Mouse (Mus musculus): Measurements from ENCODE around the gene Trpt1. TPM values are rescaled to one million over a fixed set of nuclear protein-coding genes. Genes with fewer than 3 reads are reported as not detected.

The Trpt1 gene
- polyA plus RNA-seq, 1 experiment, result 4.6 TPM

DNA sequence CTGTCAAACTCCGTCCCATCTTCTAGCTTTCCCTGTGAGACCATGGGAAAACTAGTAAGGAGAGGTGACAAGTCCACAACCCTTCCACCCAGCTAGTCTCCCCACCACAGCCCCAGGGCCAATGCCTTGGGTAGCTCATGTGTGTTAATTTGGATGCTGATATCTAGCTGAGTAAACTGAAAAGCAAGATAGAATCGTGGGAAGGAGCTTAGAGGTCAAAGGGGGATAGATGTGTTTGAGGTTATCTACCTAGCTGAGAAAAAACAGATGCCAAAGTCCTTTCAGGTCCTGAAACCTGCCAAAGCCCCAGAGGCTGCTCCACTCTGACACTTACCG lies 17.3 kb upstream of the Trpt1 start:
- Histone ChIP-seq H3K4me1 (ENCODE audit: control insufficient read depth, insufficient read depth, low read length) (peaks cover 3% of the 10 kb centered on the region; the same call in 1 of the 2 replicates), H3K4me3 (replicated peaks; ENCODE audit: control insufficient read depth, low read depth, low read length) (no peak overlapping the region), H3K27ac (ENCODE audit: control insufficient read depth, insufficient read depth, low read depth, low read length, poor library complexity) (no peak overlapping the region)
- 57% methylated on average over 3 of the region's 3 CpGs for WGBS
- no peak for TF ChIP-seq POLR2A (IDR thresholded peaks at IDR 0.05; ENCODE audit: borderline replicate concordance, control insufficient read depth, low read depth, low read length)
- TF ChIP-seq CTCF (IDR thresholded peaks at IDR 0.05; ENCODE audit: control insufficient read depth, insufficient read depth, low read length), result no peak

DNA sequence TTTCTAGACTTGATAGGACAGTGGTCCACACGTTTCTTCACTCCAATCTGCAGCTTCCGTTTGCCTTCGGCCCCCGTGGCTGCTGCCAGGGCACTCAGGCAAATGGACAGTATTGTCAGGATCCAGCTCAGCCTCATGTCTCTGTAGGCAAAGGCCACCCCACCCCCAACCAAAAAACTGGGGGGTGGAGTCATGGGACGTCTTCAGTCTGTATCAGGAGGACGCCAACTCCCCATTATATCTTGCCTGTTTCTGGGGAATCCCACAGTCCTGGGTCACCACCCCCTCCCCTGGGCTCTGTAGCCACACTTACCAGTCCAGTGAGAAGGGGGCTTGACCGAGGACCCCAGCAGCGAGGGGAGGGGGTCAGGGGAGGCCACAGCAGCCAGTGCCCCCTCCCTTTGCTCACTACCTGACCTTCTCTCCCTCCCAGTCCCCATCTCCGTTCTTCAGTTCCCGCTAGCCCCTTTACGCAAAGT lies 16.9 kb upstream of the Trpt1 start:
- TF ChIP-seq CTCF (IDR thresholded peaks at IDR 0.05; ENCODE audit: control insufficient read depth, insufficient read depth, low read length) (no peak), POLR2A (IDR thresholded peaks at IDR 0.05; ENCODE audit: borderline replicate concordance, control insufficient read depth, low read depth, low read length) (no peak)
- peak overlapping the region; percentile 42; the same call in 1 of the 2 replicates for H3K27ac ChIP-seq (ENCODE audit: control insufficient read depth, insufficient read depth, low read depth, low read length, poor library complexity)
- 23% methylated on average over 11 of the region's 11 CpGs for WGBS
- peak overlapping the region; percentile 73 for H3K4me3 ChIP-seq (replicated peaks; ENCODE audit: control insufficient read depth, low read depth, low read length)
- peaks cover 3% of the 10 kb centered on the region; the same call in 1 of the 2 replicates for H3K4me1 ChIP-seq (ENCODE audit: control insufficient read depth, insufficient read depth, low read length)

DNA sequence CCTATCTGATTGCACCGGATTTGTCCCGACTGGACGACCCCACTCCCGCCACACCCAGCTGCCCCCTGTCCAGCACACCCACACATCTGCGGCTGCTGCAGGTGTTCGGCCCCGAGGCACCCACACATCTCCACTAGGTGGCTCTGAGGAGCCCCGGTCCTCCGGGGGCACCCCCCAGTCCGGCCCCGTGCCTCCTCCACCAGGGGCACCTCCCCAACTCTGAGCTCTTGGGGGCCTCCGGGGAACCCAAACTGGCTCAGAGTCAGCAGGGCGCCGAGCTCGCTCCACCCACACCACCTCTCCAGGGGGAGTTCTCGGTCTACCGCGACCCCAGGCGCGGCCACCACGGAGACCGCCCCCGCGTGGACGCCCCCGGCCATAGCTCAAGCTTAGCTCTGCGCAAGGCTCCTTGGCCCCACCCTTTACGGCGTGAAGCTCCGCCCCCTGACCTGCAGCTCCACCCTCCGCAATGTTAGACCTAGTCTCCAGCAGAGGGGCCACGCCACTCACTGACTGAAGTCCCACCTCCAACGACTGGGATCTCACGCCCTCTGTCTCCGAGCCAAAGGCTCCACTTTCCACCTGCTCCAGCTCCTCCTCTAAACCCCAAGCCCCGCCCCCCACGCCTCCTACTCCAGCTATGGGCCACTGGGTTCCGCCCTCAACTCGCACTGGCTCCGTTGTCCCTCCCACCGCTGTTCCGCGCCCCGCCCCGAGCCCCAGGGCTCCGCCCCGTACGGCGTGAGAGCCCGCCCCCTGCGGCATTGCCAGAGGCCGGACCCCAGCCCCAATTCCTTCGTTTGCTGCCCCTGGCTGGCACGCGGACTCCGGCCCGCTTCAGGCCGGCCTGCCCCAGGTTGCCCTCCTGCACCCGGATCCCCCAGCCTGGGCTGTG lies 16.2 kb upstream of the Trpt1 start:
- H3K27ac ChIP-seq (ENCODE audit: control insufficient read depth, insufficient read depth, low read depth, low read length, poor library complexity), result peak overlapping the region; percentile 80
- H3K4me3 ChIP-seq (replicated peaks; ENCODE audit: control insufficient read depth, low read depth, low read length), result peak overlapping the region; percentile 73
- TF ChIP-seq CTCF (IDR thresholded peaks at IDR 0.05; ENCODE audit: control insufficient read depth, insufficient read depth, low read length) (peak; percentile 58), POLR2A (IDR thresholded peaks at IDR 0.05; ENCODE audit: borderline replicate concordance, control insufficient read depth, low read depth, low read length) (peak; percentile 31; the same call in 1 of the 2 replicates)
- peaks cover 3% of the 10 kb centered on the region; the same call in 1 of the 2 replicates for H3K4me1 ChIP-seq (ENCODE audit: control insufficient read depth, insufficient read depth, low read length)
- 2% methylated on average over 59 of the region's 59 CpGs for WGBS

DNA sequence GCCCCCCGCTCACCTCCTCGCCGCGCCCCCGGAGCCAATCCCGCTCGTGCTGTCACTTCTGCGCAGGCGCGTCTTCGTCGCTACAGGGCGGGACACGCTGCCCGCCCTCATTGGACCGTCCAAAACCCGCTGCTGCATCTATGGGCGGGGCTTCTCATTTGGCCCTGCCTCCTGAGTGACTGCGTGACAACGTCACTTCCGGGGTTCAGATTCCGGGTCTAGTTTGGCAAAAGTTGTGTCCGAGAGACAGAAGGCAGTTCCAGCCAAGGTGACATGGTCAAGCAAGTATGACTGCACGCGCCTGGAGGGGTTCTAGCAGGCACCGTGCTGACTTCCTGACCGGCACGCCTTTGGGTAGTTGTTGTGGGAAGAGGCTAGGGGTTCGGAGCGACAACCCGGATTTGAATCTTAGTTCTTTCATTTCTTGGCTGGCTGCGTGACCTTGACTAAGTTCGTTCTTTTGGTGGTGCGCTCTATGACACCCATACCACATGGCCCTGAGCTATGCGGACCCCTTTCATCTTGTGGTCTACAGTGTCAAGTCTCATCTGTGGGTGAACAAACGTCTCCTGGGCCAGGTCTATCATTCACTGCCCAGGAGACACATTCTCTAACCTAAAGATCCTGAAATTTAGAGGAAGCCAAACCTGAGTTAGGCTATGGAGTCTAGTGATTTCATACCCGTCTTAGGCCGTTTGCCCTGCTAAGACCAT lies 15.4 kb upstream of the Trpt1 start, which contains the start of gene Fkbp2:
TSS of gene Fkbp2 (minus strand) at position 121 of the 713 bp plus-strand sequence.
- WGBS, result under 1% methylated on average over 38 of the region's 38 CpGs
- Histone ChIP-seq H3K27ac (ENCODE audit: control insufficient read depth, insufficient read depth, low read depth, low read length, poor library complexity) (peak within 1 kb of the TSS; percentile 80), H3K4me1 (ENCODE audit: control insufficient read depth, insufficient read depth, low read length) (peaks cover 3% of the 10 kb centered on the region; the same call in 1 of the 2 replicates), H3K4me3 (replicated peaks; ENCODE audit: control insufficient read depth, low read depth, low read length) (peak within 1 kb of the TSS; percentile 86)
- TF ChIP-seq POLR2A (IDR thresholded peaks at IDR 0.05; ENCODE audit: borderline replicate concordance, control insufficient read depth, low read depth, low read length) (peak; percentile 86), CTCF (IDR thresholded peaks at IDR 0.05; ENCODE audit: control insufficient read depth, insufficient read depth, low read length) (no peak)

DNA sequence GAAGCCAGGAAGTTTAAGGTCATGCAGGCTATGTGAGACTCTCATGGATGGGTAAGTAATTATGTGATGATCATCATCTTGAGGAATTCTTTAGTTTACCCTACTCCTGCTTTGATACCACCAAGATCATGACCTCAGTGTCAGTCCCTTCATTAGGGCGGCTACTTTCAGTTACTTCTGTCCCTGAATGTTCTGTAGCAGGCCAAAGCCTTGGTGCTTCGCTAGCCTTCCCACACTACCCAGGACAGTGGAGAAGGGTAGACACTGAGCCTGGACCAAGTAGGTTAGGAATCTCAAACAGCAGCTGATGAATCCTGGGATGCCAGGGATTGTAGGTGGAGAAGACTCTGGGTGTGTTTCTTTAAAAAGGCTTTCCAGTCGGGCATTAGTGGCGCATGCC lies 14.5 kb upstream of the Trpt1 start:
- Histone ChIP-seq H3K4me3 (replicated peaks; ENCODE audit: control insufficient read depth, low read depth, low read length) (no peak overlapping the region), H3K27ac (ENCODE audit: control insufficient read depth, insufficient read depth, low read depth, low read length, poor library complexity) (no peak overlapping the region), H3K4me1 (ENCODE audit: control insufficient read depth, insufficient read depth, low read length) (peaks cover 3% of the 10 kb centered on the region)
- no peak for TF ChIP-seq CTCF (IDR thresholded peaks at IDR 0.05; ENCODE audit: control insufficient read depth, insufficient read depth, low read length)
- no peak for TF ChIP-seq POLR2A (IDR thresholded peaks at IDR 0.05; ENCODE audit: borderline replicate concordance, control insufficient read depth, low read depth, low read length)
- 84% methylated on average over 4 of the region's 4 CpGs for WGBS

DNA sequence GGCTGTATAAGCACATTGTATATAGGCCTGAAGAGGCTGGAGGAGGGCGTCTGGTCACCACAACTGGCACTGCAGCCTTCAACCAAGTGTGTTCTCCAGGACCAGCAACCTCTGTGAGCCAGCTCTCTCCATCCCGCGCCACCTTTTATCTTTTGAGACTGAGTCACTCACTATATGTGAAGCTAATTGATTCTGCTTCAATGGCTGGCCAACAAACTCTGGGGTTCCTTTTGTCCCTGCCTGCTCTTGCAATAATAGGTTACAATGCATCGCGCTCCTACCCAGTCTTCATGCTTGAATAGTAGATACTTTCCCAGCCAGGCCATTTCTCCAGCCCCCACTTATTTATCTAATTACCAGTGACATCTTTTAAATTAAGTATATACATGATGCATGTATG lies 12.3 kb upstream of the Trpt1 start:
- H3K4me3 ChIP-seq (replicated peaks; ENCODE audit: control insufficient read depth, low read depth, low read length), result no peak overlapping the region
- no peak overlapping the region for H3K27ac ChIP-seq (ENCODE audit: control insufficient read depth, insufficient read depth, low read depth, low read length, poor library complexity)
- 95% methylated on average over 5 of the region's 5 CpGs for WGBS
- TF ChIP-seq CTCF (IDR thresholded peaks at IDR 0.05; ENCODE audit: control insufficient read depth, insufficient read depth, low read length) (no peak), POLR2A (IDR thresholded peaks at IDR 0.05; ENCODE audit: borderline replicate concordance, control insufficient read depth, low read depth, low read length) (no peak)
- H3K4me1 ChIP-seq (ENCODE audit: control insufficient read depth, insufficient read depth, low read length), result peaks cover 3% of the 10 kb centered on the region

DNA sequence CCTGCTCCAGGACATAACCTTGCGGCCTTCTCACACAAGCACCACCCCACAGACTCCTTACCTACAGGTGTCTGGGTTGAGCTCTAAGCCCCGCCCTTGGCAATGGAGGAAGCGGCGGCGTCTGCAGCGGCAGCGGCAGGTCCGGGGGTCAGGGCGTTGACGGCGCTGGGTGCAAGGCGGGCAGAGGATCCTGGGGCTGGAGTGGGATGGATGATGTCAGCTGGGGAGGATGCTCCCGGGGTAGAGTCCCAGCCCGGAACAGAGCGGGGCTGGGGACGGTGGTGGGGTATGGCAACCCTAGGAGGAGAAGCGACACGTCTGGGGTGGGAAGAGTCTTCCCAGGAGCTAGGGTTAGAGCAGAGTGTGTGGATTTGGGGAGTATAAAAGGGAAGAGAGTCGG lies 10.6 kb upstream of the Trpt1 start:
- TF ChIP-seq POLR2A (IDR thresholded peaks at IDR 0.05; ENCODE audit: borderline replicate concordance, control insufficient read depth, low read depth, low read length) (no peak), CTCF (IDR thresholded peaks at IDR 0.05; ENCODE audit: control insufficient read depth, insufficient read depth, low read length) (no peak)
- H3K27ac ChIP-seq (ENCODE audit: control insufficient read depth, insufficient read depth, low read depth, low read length, poor library complexity), result no peak overlapping the region
- H3K4me1 ChIP-seq (ENCODE audit: control insufficient read depth, insufficient read depth, low read length), result peaks cover 3% of the 10 kb centered on the region
- H3K4me3 ChIP-seq (replicated peaks; ENCODE audit: control insufficient read depth, low read depth, low read length), result no peak overlapping the region
- WGBS, result 95% methylated on average over 19 of the region's 19 CpGs

All from bone marrow, adult 2 months (tissue).